Mouse (Mus musculus) forebrain, embryonic 14.5 days (tissue): Measurements from ENCODE around the gene Map3k5. TPM values are rescaled to one million over a fixed set of nuclear protein-coding genes. Genes with fewer than 3 reads are reported as not detected.

Source experiments
- ATAC-seq: fragments of 200-750 bp; cut with Nextera tagmentation; 2 replicates; pipeline ENCODE4 v1.8.0; 2017; ENCODE audit warnings: mild to moderate bottlenecking, moderate library complexity
- DNase-seq: peaks from one replicate; pipeline ENCODE4 v3.0.0-alpha.2; 2015; ENCODE audit warnings: low spot score
- H3K27ac ChIP-seq: fragments of 300-500 bp; sonication (generic); 2 replicates; pipeline ENCODE4 v1.5.1; 2014; ENCODE audit warnings: low read depth, mild to moderate bottlenecking, control low read depth, low read length, moderate library complexity
- H3K27me3 ChIP-seq: fragments of 300-500 bp; sonication (generic); replicated peaks from 2 replicates; pipeline ENCODE4 v1.6.1; 2014; ENCODE audit warnings: low read length, control low read depth, mixed read lengths; ENCODE audit not compliant: control insufficient read depth, insufficient read depth
- H3K36me3 ChIP-seq: fragments of 300-500 bp; sonication (generic); 2 replicates; pipeline ENCODE4 v1.6.1; 2014; ENCODE audit warnings: low read length, control low read depth; ENCODE audit not compliant: control insufficient read depth, insufficient read depth
- H3K4me1 ChIP-seq: fragments of 300-500 bp; sonication (generic); 2 replicates; pipeline ENCODE4 v1.6.1; 2014; ENCODE audit warnings: antibody characterized with exemption, low read length, control low read depth; ENCODE audit not compliant: control insufficient read depth, insufficient read depth
- H3K4me2 ChIP-seq: fragments of 300-500 bp; sonication (generic); 2 replicates; pipeline ENCODE4 v1.6.1; 2014; ENCODE audit warnings: mild to moderate bottlenecking, control low read depth, low read length
- H3K4me3 ChIP-seq: fragments of 300-500 bp; sonication (generic); 2 replicates; pipeline ENCODE4 v1.5.1; 2014; ENCODE audit warnings: low read depth, low read length, control low read depth
- H3K9ac ChIP-seq: fragments of 300-500 bp; sonication (generic); 2 replicates; pipeline ENCODE4 v1.6.1; 2014; ENCODE audit warnings: mild to moderate bottlenecking, low read length, control low read depth, moderate library complexity
- H3K9me3 ChIP-seq: fragments of 300-500 bp; sonication (generic); replicated peaks from 2 replicates; pipeline ENCODE4 v1.6.1; 2016; ENCODE audit warnings: low read length, control low read depth, mixed read lengths; ENCODE audit not compliant: control insufficient read depth
- whole genome bisulfite sequencing: fragments of 180-500 bp; shearing (Covaris S2); extraction: QIAGEN DNeasy Blood & Tissue Kit; methylation state at CpG from one replicate; pipeline ENCODE4 v1.1.7; 2014; 5-methylcytosine and 5-hydroxymethylcytosine counted together
- polyA plus RNA-seq: library from polyadenylated mRNA; unstranded; fragments of >200 nt; fragmentation: Nextera tagmentation; extraction: Ambion mirVana; gene quantifications from 2 replicates; pipeline ENCODE4 v1.2.1, GENCODE M21; 2014

Gene Map3k5
- polyA plus RNA-seq, 1 experiment from 2014 or later, result 0.72 TPM

DNA sequence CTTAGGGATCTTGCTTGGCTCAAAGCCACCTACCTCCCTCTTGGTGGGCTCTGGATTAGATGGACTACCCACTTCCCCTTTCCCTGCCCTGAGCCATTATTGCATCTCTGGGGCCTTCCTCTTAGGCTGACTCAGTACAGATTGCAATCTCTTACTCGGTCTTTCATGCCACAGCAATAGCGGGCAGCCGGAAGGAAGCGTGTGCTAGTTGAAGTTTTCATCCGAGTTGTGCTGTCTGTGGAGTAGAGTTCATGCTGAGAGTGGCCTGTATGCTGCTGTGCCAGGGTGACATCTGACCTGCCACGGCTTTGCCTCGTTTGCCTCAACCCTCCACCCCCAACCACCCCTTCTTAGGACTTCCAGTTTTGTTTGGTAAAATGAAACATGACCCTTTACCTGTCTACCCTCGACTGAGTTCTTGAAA lies 5.0 kb downstream of the Map3k5 start:
- H3K9ac ChIP-seq, result no peak overlapping the region
- 0 out of 2 replicates have a peak, but pooled peaks cover 3% of the 10 kb centered on the region for H3K4me1 ChIP-seq
- H3K27ac ChIP-seq, result no peak overlapping the region
- no peak overlapping the region for H3K4me2 ChIP-seq
- ATAC-seq (no peak), DNase-seq (no peak)
- no peaks in the 10 kb centered on the region for H3K9me3 ChIP-seq
- 0 out of 2 replicates have a peak, but pooled peaks cover 5% of the 10 kb centered on the region for H3K27me3 ChIP-seq
- no peaks in the 10 kb centered on the region for H3K36me3 ChIP-seq
- WGBS, result 51% methylated on average over 8 of the region's 8 CpGs
- H3K4me3 ChIP-seq, result no peak overlapping the region

DNA sequence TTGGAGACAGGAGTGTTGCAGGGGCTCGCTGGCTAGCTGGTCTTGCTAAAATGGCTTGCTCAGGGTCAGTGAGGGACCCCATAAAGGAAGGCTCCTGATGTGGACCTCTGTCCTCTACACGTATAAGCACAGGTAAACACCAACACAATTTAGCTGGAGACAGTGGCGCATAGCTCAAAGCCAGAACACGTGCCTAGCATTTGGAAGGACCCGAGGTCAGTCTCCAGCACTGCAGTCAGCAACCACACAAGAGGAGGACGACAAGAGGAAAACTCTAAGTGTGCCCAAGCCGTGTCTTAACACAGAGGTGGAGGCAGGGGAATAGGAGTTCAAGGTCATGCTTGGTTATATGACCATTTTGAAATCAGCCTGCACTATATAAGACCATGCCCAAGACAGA lies 5.9 kb downstream of the Map3k5 start:
- Histone ChIP-seq H3K9me3 (no peaks in the 10 kb centered on the region), H3K27me3 (0 out of 2 replicates have a peak, but pooled peaks cover 5% of the 10 kb centered on the region), H3K36me3 (no peaks in the 10 kb centered on the region), H3K4me3 (no peak overlapping the region), H3K9ac (no peak overlapping the region), H3K4me1 (0 out of 2 replicates have a peak, but pooled peaks cover 3% of the 10 kb centered on the region), H3K4me2 (no peak overlapping the region), H3K27ac (no peak overlapping the region)
- ATAC-seq (no peak), DNase-seq (no peak)
- WGBS, result 92% methylated on average over 7 of the region's 7 CpGs

DNA sequence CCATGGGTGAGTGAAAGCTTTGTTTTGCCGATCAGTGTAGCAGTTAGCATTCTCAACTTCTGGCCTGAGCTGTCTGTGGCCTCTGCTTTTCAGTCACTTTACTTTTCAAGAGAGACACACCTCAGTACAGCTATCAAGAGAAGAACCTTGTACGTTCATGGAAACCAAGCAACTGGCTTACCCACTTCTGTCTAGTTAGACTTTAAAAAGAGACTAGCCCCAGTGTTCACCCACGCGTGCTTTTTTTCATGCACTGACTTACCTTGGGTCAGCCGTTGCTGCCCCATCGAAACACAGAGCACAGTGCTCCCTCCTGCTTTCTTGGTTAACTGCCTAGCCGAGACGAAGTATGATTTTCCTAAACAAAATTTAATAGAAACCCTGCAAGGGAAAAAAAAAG lies 6.4 kb downstream of the Map3k5 start:
- Histone ChIP-seq H3K9me3 (no peaks in the 10 kb centered on the region), H3K9ac (no peak overlapping the region), H3K4me2 (no peak overlapping the region), H3K4me3 (no peak overlapping the region), H3K36me3 (no peaks in the 10 kb centered on the region), H3K27ac (no peak overlapping the region), H3K4me1 (0 out of 2 replicates have a peak, but pooled peaks cover 3% of the 10 kb centered on the region), H3K27me3 (0 out of 2 replicates have a peak, but pooled peaks cover 5% of the 10 kb centered on the region)
- no peak for DNase-seq
- WGBS, result 92% methylated on average over 8 of the region's 8 CpGs
- ATAC-seq, result no peak

DNA sequence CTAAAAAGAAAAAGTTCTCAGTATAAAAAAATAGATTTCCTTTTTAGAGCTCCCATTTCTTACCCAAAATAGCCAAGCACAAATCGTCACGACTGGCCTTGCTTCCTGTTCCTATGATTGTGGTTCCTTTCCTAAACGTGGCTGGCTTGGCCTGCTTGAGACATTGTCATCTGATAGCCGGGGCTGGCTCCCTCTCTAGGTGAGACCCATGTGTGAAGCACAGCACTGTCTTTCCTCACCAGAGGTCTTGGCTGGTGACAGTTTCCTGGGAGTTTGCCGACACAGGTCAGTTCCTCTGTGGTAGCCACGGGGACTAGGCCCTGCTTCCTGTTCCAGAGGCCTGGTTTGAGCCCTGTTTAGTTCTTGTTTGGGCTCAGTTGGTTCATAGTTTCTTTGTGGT lies 6.8 kb downstream of the Map3k5 start:
- WGBS, result 69% methylated on average over 6 of the region's 6 CpGs
- Histone ChIP-seq H3K4me3 (no peak overlapping the region), H3K4me2 (no peak overlapping the region), H3K27me3 (0 out of 2 replicates have a peak, but pooled peaks cover 5% of the 10 kb centered on the region), H3K4me1 (0 out of 2 replicates have a peak, but pooled peaks cover 3% of the 10 kb centered on the region), H3K9ac (no peak overlapping the region), H3K27ac (no peak overlapping the region), H3K36me3 (no peaks in the 10 kb centered on the region), H3K9me3 (no peaks in the 10 kb centered on the region)
- DNase-seq, result no peak
- no peak for ATAC-seq

DNA sequence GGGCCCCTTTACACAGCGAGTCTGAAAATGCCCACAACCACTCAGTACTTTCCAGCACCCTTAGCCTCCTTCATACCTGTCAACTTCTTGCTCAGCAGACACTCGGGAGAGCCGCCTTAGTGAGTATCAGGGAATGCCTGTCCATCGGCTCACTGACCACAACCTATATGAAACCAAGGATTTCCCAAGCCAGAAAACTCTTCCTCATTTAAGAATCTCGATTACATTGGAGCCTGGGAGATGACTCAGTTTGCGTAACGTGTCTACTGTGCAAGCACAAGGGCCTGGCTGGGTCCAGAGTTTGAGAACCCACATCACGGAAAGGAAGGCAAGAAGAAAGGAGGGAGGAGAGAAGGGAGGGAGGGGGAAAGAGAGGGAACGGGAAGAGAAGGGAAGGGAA lies 7.6 kb downstream of the Map3k5 start:
- H3K27me3 ChIP-seq, result no peaks in the 10 kb centered on the region
- H3K4me1 ChIP-seq, result 0 out of 2 replicates have a peak, but pooled peaks cover 3% of the 10 kb centered on the region
- 91% methylated on average over 9 of the region's 9 CpGs for WGBS
- no peaks in the 10 kb centered on the region for H3K36me3 ChIP-seq
- no peak overlapping the region for H3K4me2 ChIP-seq
- H3K9me3 ChIP-seq, result no peaks in the 10 kb centered on the region
- H3K4me3 ChIP-seq, result no peak overlapping the region
- no peak for DNase-seq
- H3K27ac ChIP-seq, result no peak overlapping the region
- ATAC-seq, result no peak
- H3K9ac ChIP-seq, result no peak overlapping the region

DNA sequence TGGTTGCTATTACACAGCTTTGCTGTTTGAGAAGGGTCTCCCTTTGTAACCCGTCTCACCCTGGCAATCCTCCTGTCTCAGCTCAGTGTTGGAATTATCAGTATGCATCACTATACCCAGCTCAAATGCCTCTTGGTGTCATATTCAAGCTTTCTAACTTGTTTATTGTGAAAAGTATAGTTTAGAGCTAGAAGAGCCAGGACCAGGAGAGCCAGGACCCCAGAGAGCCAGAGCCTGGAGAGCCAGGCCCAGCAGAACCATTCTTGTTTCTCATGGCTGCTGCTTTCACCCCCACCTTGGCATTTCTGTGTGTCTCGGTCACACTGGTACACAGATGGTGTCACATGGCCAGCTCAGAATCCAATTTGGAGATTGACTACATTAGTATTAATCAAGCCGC lies 8.3 kb downstream of the Map3k5 start:
- no peak overlapping the region for H3K9ac ChIP-seq
- ATAC-seq (no peak), DNase-seq (no peak)
- WGBS, result 91% methylated on average over 3 of the region's 3 CpGs
- H3K9me3 ChIP-seq, result no peaks in the 10 kb centered on the region
- no peaks in the 10 kb centered on the region for H3K27me3 ChIP-seq
- no peak overlapping the region for H3K4me3 ChIP-seq
- no peak overlapping the region for H3K4me2 ChIP-seq
- H3K27ac ChIP-seq, result no peak overlapping the region
- H3K4me1 ChIP-seq, result 0 out of 2 replicates have a peak, but pooled peaks cover 3% of the 10 kb centered on the region
- H3K36me3 ChIP-seq, result no peaks in the 10 kb centered on the region

DNA sequence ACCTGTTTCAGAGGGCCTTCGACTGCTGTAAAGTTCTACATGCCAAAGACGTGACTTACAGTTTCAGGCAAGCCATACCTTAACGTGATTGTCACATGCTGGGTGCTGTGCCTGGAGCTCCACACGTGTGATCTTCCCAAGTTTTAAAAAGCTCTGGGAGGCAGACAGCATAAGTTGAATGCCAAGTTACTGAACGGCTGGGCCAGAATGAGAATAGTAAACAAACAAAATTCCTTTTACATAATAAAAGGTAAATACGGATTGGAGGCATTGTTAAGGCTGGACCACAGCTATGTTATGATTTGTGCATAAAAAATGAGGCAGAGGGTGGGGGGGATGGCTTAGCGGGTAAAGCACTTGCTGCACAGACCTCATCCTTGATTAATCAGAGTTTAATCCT lies 11.4 kb downstream of the Map3k5 start:
- ATAC-seq, result no peak
- H3K4me3 ChIP-seq, result no peak overlapping the region
- no peaks in the 10 kb centered on the region for H3K27me3 ChIP-seq
- WGBS, result 72% methylated on average over 7 of the region's 7 CpGs
- H3K36me3 ChIP-seq, result no peaks in the 10 kb centered on the region
- H3K9ac ChIP-seq, result no peak overlapping the region
- H3K4me2 ChIP-seq, result no peak overlapping the region
- no peak overlapping the region for H3K27ac ChIP-seq
- H3K9me3 ChIP-seq, result no peaks in the 10 kb centered on the region
- H3K4me1 ChIP-seq, result no peaks in the 10 kb centered on the region
- DNase-seq, result no peak

DNA sequence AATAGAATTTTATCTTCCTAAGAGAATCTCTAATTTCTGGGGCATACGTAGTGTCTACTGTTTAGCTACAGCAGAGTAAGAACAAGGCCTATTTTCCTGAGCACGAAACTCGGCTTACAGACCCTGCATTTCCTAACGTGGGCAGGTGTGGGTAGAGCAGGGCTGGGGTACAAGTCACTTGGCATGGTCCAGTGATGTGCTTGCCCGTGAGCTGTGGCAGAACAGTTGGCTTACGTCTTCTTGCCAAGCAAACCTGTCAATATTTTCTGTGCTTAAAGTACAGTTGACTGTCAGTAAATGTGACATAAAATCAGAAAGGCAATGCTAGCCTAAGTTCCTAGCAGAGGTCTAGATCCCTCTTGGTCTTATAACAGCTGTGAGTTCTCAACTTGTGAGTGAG lies 12.4 kb downstream of the Map3k5 start:
- H3K9me3 ChIP-seq, result no peaks in the 10 kb centered on the region
- no peak overlapping the region for H3K27ac ChIP-seq
- no peaks in the 10 kb centered on the region for H3K27me3 ChIP-seq
- H3K4me1 ChIP-seq, result no peaks in the 10 kb centered on the region
- ATAC-seq, result no peak
- no peak for DNase-seq
- H3K4me3 ChIP-seq, result no peak overlapping the region
- WGBS, result 83% methylated on average over 6 of the region's 6 CpGs
- no peak overlapping the region for H3K9ac ChIP-seq
- H3K4me2 ChIP-seq, result no peak overlapping the region
- H3K36me3 ChIP-seq, result no peaks in the 10 kb centered on the region

DNA sequence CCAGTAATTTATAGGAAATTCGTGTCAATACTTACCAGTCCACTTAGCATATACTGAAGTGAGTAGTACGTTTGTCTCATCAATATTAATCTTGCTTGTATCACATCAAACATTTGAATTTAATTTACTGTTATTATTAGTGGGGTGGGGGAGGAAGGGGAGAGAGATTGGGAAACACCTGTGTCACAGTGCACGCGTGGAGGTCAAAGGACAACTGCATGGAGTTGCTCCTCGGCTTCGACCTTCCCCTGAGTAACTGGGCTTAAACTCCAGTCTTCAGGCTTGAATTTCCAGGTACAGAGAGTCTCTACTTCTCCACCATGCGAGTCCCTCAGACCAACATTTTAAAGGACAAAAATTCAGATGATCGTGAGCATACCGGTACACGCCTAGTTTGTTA lies 13.2 kb downstream of the Map3k5 start:
- no peaks in the 10 kb centered on the region for H3K27me3 ChIP-seq
- H3K36me3 ChIP-seq, result no peaks in the 10 kb centered on the region
- WGBS, result 93% methylated on average over 10 of the region's 10 CpGs
- H3K27ac ChIP-seq, result no peak overlapping the region
- H3K4me3 ChIP-seq, result no peak overlapping the region
- no peaks in the 10 kb centered on the region for H3K9me3 ChIP-seq
- H3K4me1 ChIP-seq, result no peaks in the 10 kb centered on the region
- DNase-seq (no peak), ATAC-seq (no peak)
- no peak overlapping the region for H3K9ac ChIP-seq
- no peak overlapping the region for H3K4me2 ChIP-seq
